Mouse (Mus musculus) midbrain, embryonic 14.5 days (tissue): ENCODE data around the gene Mroh8. TPM values are rescaled to one million over a fixed set of nuclear protein-coding genes. Genes with fewer than 3 reads are reported as not detected.
A peak's percentile ranks its signal among the peaks of the same experiment; 100 is the strongest.

ENCODE experiments used
- ATAC-seq: fragments of 200-750 bp; cut with Nextera tagmentation; 2 replicates; pipeline ENCODE4 v1.8.0; 2017; ENCODE audit warnings: moderate number of reproducible peaks, moderate library complexity; ENCODE audit not compliant: low FRiP score, low TSS enrichment
- DNase-seq: peaks from one replicate; pipeline ENCODE4 v3.0.0-alpha.2; 2015
- H3K27ac ChIP-seq: fragments of 300-500 bp; sonication (generic); replicated peaks from 2 replicates; pipeline ENCODE4 v1.5.1; 2014; ENCODE audit warnings: mild to moderate bottlenecking, low read depth, low read length, moderate library complexity
- H3K27me3 ChIP-seq: fragments of 300-500 bp; sonication (generic); 2 replicates; pipeline ENCODE4 v1.6.1; 2014; ENCODE audit warnings: low read length, control low read depth, mixed read lengths; ENCODE audit not compliant: control insufficient read depth, insufficient read depth
- H3K36me3 ChIP-seq: fragments of 300-500 bp; sonication (generic); 2 replicates; pipeline ENCODE4 v1.6.1; 2014; ENCODE audit warnings: low read length, control low read depth; ENCODE audit not compliant: control insufficient read depth, insufficient read depth
- H3K4me1 ChIP-seq: fragments of 300-500 bp; sonication (generic); 2 replicates; pipeline ENCODE4 v1.6.1; 2014; ENCODE audit warnings: mild to moderate bottlenecking, antibody characterized with exemption, low read length, control low read depth; ENCODE audit not compliant: control insufficient read depth, insufficient read depth
- H3K4me2 ChIP-seq: fragments of 300-500 bp; sonication (generic); 2 replicates; pipeline ENCODE4 v1.6.1; 2014; ENCODE audit warnings: mild to moderate bottlenecking, low read length, moderate library complexity
- H3K4me3 ChIP-seq: fragments of 300-500 bp; sonication (generic); replicated peaks from 2 replicates; pipeline ENCODE4 v1.5.1; 2014; ENCODE audit warnings: low read depth, low read length
- H3K9ac ChIP-seq: fragments of 300-500 bp; sonication (generic); replicated peaks from 2 replicates; pipeline ENCODE4 v1.6.1; 2014; ENCODE audit warnings: mild to moderate bottlenecking, low read length, moderate library complexity
- H3K9me3 ChIP-seq: fragments of 300-500 bp; sonication (generic); 2 replicates; pipeline ENCODE4 v1.6.1; 2016; ENCODE audit warnings: low read length, control low read depth, mixed read lengths; ENCODE audit not compliant: control insufficient read depth
- WGBS: fragments of 180-500 bp; shearing (Covaris S2); extraction: QIAGEN DNeasy Blood & Tissue Kit; methylation state at CpG from one replicate; pipeline ENCODE4 v1.1.7; 2014; 5-methylcytosine and 5-hydroxymethylcytosine counted together
- polyA plus RNA-seq: library from polyadenylated mRNA; unstranded; fragments of >200 nt; fragmentation: Nextera tagmentation; extraction: Ambion mirVana; gene quantifications from 2 replicates; pipeline ENCODE4 v1.2.1, GENCODE M21; 2014

Mroh8 gene
- polyA plus RNA-seq, 1 experiment from 2014 or later = 0.33 TPM

DNA sequence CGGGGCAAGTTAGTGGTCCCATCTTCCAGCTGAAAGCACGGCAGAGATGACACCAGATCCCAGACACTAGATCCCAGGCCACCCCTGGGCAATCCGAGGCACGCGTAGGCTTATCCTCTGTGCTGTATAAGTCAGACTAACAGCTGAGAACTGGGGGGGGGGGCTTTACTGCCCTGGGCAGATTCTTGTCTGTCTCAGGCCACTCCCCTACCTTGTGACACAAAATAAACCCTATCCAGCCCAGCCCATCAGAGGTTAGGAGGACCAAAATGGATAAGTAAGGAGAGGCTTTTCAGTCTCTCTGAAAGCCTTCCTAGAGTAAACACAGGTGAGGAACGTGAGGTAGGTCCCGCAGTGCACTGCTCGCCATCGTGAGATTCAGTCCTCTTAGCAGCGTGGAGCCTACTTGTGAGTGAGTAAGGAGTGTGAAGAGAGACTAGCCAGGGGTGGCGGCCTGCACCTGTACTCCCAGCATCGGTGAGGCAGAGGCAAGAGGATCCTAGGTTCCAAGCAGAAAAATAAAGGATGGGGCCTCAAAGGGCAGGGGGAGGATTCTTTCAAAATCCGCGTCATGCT, 37.1 kb upstream of the Mroh8 start:
- Histone ChIP-seq H3K9ac (no peak overlapping the region), H3K4me2 (no peak overlapping the region), H3K9me3 (no peaks in the 10 kb centered on the region), H3K36me3 (peaks cover 86% of the 10 kb centered on the region), H3K27me3 (no peaks in the 10 kb centered on the region), H3K27ac (peak overlapping the region; percentile 57; the same call in 1 of the 2 replicates), H3K4me1 (peaks cover 12% of the 10 kb centered on the region), H3K4me3 (no peak overlapping the region)
- ATAC-seq (no peak), DNase-seq (no peak)
- WGBS = 81% methylated on average over 14 of the region's 14 CpGs

DNA sequence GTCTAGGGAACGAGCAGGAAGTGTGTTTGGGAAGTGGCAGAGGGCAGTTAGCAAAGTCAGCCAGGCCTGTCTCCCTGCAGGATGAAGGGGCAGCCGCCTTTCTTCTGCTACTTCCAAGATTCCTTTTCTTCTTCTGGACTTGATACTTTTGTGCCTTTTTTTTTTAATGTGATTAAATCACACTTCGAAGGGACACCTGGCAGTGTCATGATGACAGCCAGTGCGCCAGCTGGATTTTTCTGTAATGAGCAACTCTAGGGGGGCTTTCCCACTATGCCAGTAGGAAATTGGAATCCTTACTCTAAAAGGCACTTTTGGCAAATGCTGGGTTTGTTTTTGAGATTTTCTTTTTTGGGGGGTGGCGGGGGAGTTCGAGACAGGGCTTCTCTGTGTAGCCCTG, 36.1 kb upstream of the Mroh8 start:
- peaks cover 12% of the 10 kb centered on the region for H3K4me1 ChIP-seq
- H3K9ac ChIP-seq = no peak overlapping the region
- no peaks in the 10 kb centered on the region for H3K27me3 ChIP-seq
- DNase-seq = no peak
- 0 out of 2 replicates have a peak overlapping the region, but pooled peaks have one; percentile 71 for H3K27ac ChIP-seq
- ATAC-seq = no peak
- no peak overlapping the region for H3K4me2 ChIP-seq
- no peak overlapping the region for H3K4me3 ChIP-seq
- 85% methylated on average over 6 of the region's 6 CpGs for WGBS
- no peaks in the 10 kb centered on the region for H3K9me3 ChIP-seq
- peaks cover 88% of the 10 kb centered on the region for H3K36me3 ChIP-seq

DNA sequence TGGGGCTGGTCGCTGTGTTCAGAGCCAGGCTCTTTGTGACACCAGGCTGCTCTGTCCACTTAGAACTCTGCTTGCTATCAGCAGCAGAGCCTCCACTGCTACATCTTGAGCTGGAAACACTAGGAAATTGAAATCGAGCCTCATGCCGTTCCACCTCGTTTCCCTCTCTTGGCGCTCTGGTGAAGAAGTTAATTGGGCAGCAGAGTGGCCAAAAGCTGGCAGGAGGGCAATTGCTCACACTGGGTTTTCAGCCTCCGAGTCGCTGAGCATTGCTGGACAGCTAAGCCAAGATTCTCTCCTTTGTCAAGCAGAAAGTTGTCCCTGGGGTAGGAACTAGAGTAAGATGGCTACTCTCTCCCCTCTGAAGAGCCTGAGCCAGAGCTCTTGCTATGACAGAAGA, 35.0 kb upstream of the Mroh8 start:
- no peak overlapping the region for H3K4me2 ChIP-seq
- no peak for ATAC-seq
- WGBS = 75% methylated on average over 7 of the region's 7 CpGs
- peak overlapping the region; percentile 71 for H3K27ac ChIP-seq
- peaks cover 12% of the 10 kb centered on the region for H3K4me1 ChIP-seq
- H3K36me3 ChIP-seq = peaks cover 91% of the 10 kb centered on the region
- no peak overlapping the region for H3K9ac ChIP-seq
- H3K9me3 ChIP-seq = no peaks in the 10 kb centered on the region
- H3K4me3 ChIP-seq = no peak overlapping the region
- no peak for DNase-seq
- no peaks in the 10 kb centered on the region for H3K27me3 ChIP-seq

DNA sequence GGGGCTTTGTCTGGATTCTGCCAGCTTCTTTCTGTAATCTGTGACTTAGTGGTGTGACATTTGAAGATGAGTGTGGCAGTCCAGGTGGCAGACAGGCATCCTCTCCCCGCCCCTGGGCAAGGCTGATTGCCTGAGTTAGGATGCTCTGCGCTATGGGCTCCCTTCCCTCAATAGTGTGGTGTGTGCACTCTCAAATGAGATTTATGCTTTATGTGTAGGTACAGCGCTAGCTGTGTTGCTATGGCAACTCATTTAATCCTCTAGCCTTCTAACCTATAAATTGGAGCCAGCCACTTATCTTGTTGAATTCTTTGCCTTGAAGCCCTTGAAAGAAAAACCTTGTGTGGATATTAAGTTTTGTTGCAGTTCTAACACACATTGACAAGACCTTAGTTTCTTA, 34.4 kb upstream of the Mroh8 start:
- peak; percentile 72 for DNase-seq
- Histone ChIP-seq H3K9me3 (no peaks in the 10 kb centered on the region), H3K36me3 (peaks cover 94% of the 10 kb centered on the region), H3K27me3 (no peaks in the 10 kb centered on the region), H3K9ac (no peak overlapping the region), H3K4me1 (peaks cover 12% of the 10 kb centered on the region), H3K27ac (peak overlapping the region; percentile 71), H3K4me2 (no peak overlapping the region), H3K4me3 (no peak overlapping the region)
- WGBS = 64% methylated on average over 3 of the region's 3 CpGs
- ATAC-seq = no peak

DNA sequence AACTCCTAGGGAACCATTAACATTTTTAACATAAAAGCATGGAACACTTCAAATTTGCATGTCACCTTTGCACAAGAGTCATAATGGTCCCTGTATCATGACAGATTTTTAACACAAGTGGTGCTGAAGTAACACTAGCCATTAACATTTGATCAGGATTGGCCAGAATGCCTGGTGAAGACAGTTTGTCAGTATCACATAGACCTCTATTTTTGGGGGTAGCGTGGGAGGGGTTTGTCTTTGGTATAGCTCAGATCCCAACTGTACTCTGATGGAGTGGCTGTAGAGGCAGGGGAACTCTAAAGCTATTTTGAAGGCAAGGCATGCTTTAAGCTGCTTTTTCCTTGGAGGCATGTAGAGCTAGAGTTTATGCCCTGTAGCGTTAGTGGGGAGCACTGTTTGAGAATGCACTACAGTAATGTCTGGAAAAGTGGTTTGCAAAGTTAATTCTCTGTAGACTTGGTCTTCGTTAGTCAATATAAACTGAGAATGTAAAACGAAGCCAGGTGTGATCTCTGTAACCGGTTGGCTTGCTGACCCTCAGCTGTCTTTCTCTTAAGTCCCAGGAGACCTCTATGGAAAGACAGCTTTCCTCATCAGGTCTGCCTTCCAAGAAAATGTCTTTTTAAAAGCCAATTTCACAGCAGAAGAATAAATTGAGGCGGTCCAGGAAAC, 31.8 kb upstream of the Mroh8 start:
- no peaks in the 10 kb centered on the region for H3K9me3 ChIP-seq
- ATAC-seq (no peak), DNase-seq (no peak)
- H3K4me2 ChIP-seq = no peak overlapping the region
- H3K36me3 ChIP-seq = peaks cover 92% of the 10 kb centered on the region
- H3K27me3 ChIP-seq = no peaks in the 10 kb centered on the region
- WGBS = 84% methylated on average over 6 of the region's 6 CpGs
- peaks cover 12% of the 10 kb centered on the region for H3K4me1 ChIP-seq
- no peak overlapping the region for H3K9ac ChIP-seq
- no peak overlapping the region for H3K4me3 ChIP-seq
- H3K27ac ChIP-seq = no peak overlapping the region

DNA sequence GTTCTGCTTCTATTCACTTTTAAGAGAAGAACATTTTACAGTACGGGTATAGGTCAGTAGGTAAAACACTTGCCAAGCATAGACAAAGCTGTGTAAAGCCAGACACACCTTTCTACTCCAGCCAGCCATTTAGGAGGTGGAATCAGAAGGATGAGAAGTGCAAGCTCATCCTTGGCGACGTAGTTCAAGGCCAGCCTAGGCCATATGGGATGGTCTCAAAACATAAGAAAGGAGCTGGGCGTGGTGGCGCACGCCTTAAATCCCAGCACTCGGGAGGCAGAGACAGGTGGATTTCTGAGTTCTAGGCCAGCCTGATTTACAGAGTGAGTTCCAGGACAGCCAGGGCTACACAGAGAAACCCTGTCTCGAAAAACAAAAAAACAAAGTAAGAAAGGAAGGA, 30.3 kb upstream of the Mroh8 start:
- ATAC-seq (no peak), DNase-seq (no peak)
- no peak overlapping the region for H3K4me3 ChIP-seq
- H3K9me3 ChIP-seq = no peaks in the 10 kb centered on the region
- WGBS = 98% methylated on average over 8 of the region's 8 CpGs
- H3K4me1 ChIP-seq = peaks cover 11% of the 10 kb centered on the region
- H3K27ac ChIP-seq = no peak overlapping the region
- H3K4me2 ChIP-seq = no peak overlapping the region
- no peak overlapping the region for H3K9ac ChIP-seq
- H3K36me3 ChIP-seq = peaks cover 89% of the 10 kb centered on the region
- H3K27me3 ChIP-seq = no peaks in the 10 kb centered on the region

DNA sequence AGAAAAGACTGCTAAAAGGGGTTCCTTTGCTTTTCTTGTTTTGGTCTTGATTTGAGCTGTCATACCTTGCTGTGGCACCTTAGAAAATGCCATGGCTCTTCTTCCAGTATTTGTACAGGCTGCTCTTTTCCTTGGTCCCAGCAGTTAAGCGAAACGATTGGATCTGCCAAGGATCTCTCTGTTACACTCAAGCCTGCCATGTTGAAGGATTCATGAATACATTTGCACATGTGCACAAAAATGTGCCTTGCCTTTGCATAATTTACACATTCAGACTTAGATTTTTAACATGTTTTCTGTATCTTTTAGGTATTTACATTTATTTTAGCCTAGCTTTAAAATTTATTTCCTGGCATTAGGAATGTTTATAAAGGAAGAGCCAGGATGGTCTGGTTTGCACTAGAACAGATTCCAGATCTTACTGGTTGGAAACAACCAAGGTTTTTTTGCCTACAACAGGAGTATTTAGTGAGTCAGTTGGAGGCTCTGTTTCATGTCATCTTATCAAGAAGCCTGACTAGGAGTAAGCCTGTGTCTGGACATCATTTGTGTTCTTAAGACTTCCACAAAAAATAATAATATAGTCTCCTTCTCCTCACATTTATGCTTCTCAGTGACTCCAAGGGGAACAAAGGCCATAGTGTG, 29.0 kb upstream of the Mroh8 start:
- DNase-seq (no peak), ATAC-seq (no peak)
- 85% methylated on average over 2 of the region's 2 CpGs for WGBS
- Histone ChIP-seq H3K4me3 (no peak overlapping the region), H3K27ac (peak overlapping the region; percentile 37; the same call in 1 of the 2 replicates), H3K4me2 (no peak overlapping the region), H3K27me3 (no peaks in the 10 kb centered on the region), H3K36me3 (peaks cover 91% of the 10 kb centered on the region), H3K4me1 (peaks cover 7% of the 10 kb centered on the region; the same call in 1 of the 2 replicates), H3K9ac (no peak overlapping the region), H3K9me3 (no peaks in the 10 kb centered on the region)

DNA sequence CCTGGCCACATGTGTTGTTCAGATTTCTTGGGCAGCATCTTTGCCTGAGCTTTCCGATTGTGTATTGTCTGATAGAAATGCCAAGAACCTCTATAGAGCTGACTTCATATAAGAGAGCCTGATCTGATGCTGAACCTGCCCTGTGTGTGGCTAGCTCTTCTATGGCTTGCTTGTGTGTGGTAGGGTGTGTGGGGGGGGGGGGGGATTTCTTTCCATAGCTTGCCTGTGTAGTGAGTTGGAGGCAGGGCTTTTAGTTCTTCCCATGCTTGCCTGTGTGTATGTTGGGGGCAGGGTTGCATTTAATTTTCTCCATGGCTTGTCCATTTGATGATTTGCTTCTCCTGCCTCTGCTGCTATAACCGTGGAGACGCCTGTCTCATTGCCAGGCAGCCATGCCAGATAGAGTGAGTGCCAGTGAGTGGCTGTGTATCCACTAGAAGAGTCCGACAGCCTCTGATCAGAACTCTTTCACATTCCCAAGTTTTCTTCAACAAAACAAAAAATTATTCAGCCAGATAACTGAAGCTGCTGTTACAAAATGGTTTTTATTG, 28.4 kb upstream of the Mroh8 start:
- Histone ChIP-seq H3K4me3 (no peak overlapping the region), H3K4me1 (0 out of 2 replicates have a peak, but pooled peaks cover under 1% of the 10 kb centered on the region), H3K27ac (peak overlapping the region; percentile 37; the same call in 1 of the 2 replicates), H3K4me2 (no peak overlapping the region), H3K9ac (no peak overlapping the region), H3K36me3 (peaks cover 91% of the 10 kb centered on the region), H3K27me3 (no peaks in the 10 kb centered on the region), H3K9me3 (no peaks in the 10 kb centered on the region)
- no peak for DNase-seq
- ATAC-seq = no peak
- 72% methylated on average over 4 of the region's 4 CpGs for WGBS
